Mouse (Mus musculus) testis, postnatal 10 days (tissue): Measurements from ENCODE around the gene Cmtm2a.
"Not testable (repeated sequence)": the region's sequence is repeated elsewhere in the genome, so short reads cannot be mapped to it uniquely, and the experiment has no call there.

Experiments used
- DNase-seq: peaks from one replicate; pipeline ENCODE4 v3.0.0; 2021; ENCODE audit warnings: low spot score

Cmtm2a gene

GRCm38 (mm10) chr8:104293081-104293480 lies at the start of gene Cmtm2a:
TSS of gene Cmtm2a (minus strand) at chr8:104293181.
- not testable (repeated sequence) for DNase-seq

- DNase-seq: no peak
These were observed 49.4 kb upstream of the Cmtm2a start for GRCm38 (mm10) chr8:104342426-104342825.

GRCm38 (mm10) chr8:104341678-104342077 lies 48.7 kb upstream of the Cmtm2a start:
- DNase-seq: no peak

GRCm38 (mm10) chr8:104341106-104341561 lies 48.2 kb upstream of the Cmtm2a start:
- peak; percentile 91 for DNase-seq

- DNase-seq: peak; percentile 90
These were observed 47.5 kb upstream of the Cmtm2a start for GRCm38 (mm10) chr8:104340233-104341105.

- DNase-seq: no peak
These were observed 46.9 kb upstream of the Cmtm2a start for GRCm38 (mm10) chr8:104339983-104340232.

- DNase-seq: peak; percentile 53
These were observed 46.4 kb upstream of the Cmtm2a start, which contains the start of gene Cmtm3 for GRCm38 (mm10) chr8:104339229-104339982. TSS of gene Cmtm3 (plus strand) at chr8:104339410.

- peak; percentile 43 for DNase-seq
These were observed 44.9 kb upstream of the Cmtm2a start for GRCm38 (mm10) chr8:104337890-104338289.

- DNase-seq: peak; percentile 26
These were observed 43.8 kb upstream of the Cmtm2a start for GRCm38 (mm10) chr8:104336806-104337205.

- no peak for DNase-seq
These were observed 41.2 kb upstream of the Cmtm2a start for GRCm38 (mm10) chr8:104334196-104334595.

- peak; percentile 18 for DNase-seq
These were observed 40.8 kb upstream of the Cmtm2a start for GRCm38 (mm10) chr8:104333786-104334185.

GRCm38 (mm10) chr8:104332665-104333631 lies 40.0 kb upstream of the Cmtm2a start:
- DNase-seq: no peak

- DNase-seq: not testable (repeated sequence)
These were observed 28.9 kb upstream of the Cmtm2a start, which contains the start of gene Cmtm2b for GRCm38 (mm10) chr8:104321930-104322329. TSS of gene Cmtm2b (plus strand) at chr8:104322230.

- DNase-seq: not testable (repeated sequence)
These were observed 28.3 kb upstream of the Cmtm2a start, which contains the start of gene Gm11020 for GRCm38 (mm10) chr8:104321267-104321666. TSS of gene Gm11020 (plus strand) at chr8:104321567.

- DNase-seq: no peak
These were observed 20.3 kb upstream of the Cmtm2a start for GRCm38 (mm10) chr8:104313311-104313710.

- not testable (repeated sequence) for DNase-seq
These were observed 19.0 kb upstream of the Cmtm2a start for GRCm38 (mm10) chr8:104312023-104312422.

- DNase-seq: not testable (repeated sequence)
These were observed 16.6 kb upstream of the Cmtm2a start, which contains the start of the genes Gm45711 and Cmtm1 for GRCm38 (mm10) chr8:104309441-104310155. TSS of gene Gm45711 (minus strand) at chr8:104310081. TSS of gene Cmtm1 (minus strand) at chr8:104310145.

- DNase-seq: not testable (repeated sequence)
These were observed 15.4 kb upstream of the Cmtm2a start for GRCm38 (mm10) chr8:104308341-104308740.

GRCm38 (mm10) chr8:104304962-104305361 lies 12.0 kb upstream of the Cmtm2a start:
- no peak for DNase-seq

GRCm38 (mm10) chr8:104302536-104302935 lies 9.6 kb upstream of the Cmtm2a start:
- not testable (repeated sequence) for DNase-seq

- not testable (repeated sequence) for DNase-seq
These were observed 8.6 kb upstream of the Cmtm2a start for GRCm38 (mm10) chr8:104301577-104301976.
